Mouse (Mus musculus) liver, postnatal 0 days (tissue): Measurements from ENCODE around the gene Apela. TPM values are rescaled to one million over a fixed set of nuclear protein-coding genes. Genes with fewer than 3 reads are reported as not detected.
A peak's percentile ranks its signal among the peaks of the same experiment; 100 is the strongest.
"Not testable (repeated sequence)": the region's sequence is repeated elsewhere in the genome, so short reads cannot be mapped to it uniquely, and the experiment has no call there.

Experiments used
- ATAC-seq: fragments of 200-750 bp; cut with Nextera tagmentation; 2 replicates; pipeline ENCODE4 v1.8.0; 2017; ENCODE audit warnings: mild to moderate bottlenecking, moderate library complexity
- DNase-seq: peaks from one replicate; pipeline ENCODE4 v3.0.0-alpha.2; 2016
- H3K27ac ChIP-seq: fragments of 300-500 bp; sonication (generic); 2 replicates; pipeline ENCODE4 v1.5.1; 2014; ENCODE audit warnings: antibody characterized with exemption, moderate library complexity, mild to moderate bottlenecking, low read depth
- H3K27me3 ChIP-seq: fragments of 300-500 bp; sonication (generic); 2 replicates; pipeline ENCODE4 v1.6.1; 2014; ENCODE audit warnings: low read length, control low read depth, mixed read lengths; ENCODE audit not compliant: insufficient read depth
- H3K36me3 ChIP-seq: fragments of 300-500 bp; sonication (generic); replicated peaks from 2 replicates; pipeline ENCODE4 v1.6.1; 2014; ENCODE audit warnings: mild to moderate bottlenecking, control low read depth, low read length, moderate library complexity, mixed read lengths; ENCODE audit not compliant: insufficient read depth
- H3K4me1 ChIP-seq: fragments of 300-500 bp; sonication (generic); 2 replicates; pipeline ENCODE4 v1.6.1; 2014; ENCODE audit warnings: antibody characterized with exemption, mild to moderate bottlenecking, control low read depth; ENCODE audit not compliant: insufficient read depth
- H3K4me2 ChIP-seq: fragments of 300-500 bp; sonication (generic); 2 replicates; pipeline ENCODE4 v1.6.1; 2014; ENCODE audit warnings: low read depth, mild to moderate bottlenecking, low read length, moderate library complexity, mixed read lengths
- H3K4me3 ChIP-seq: fragments of 300-500 bp; sonication (generic); 2 replicates; pipeline ENCODE4 v1.5.1; 2014; ENCODE audit warnings: low read depth, low read length
- H3K9ac ChIP-seq: fragments of 300-500 bp; sonication (generic); replicated peaks from 2 replicates; pipeline ENCODE4 v1.6.1; 2014; ENCODE audit warnings: mild to moderate bottlenecking, moderate library complexity
- H3K9me3 ChIP-seq: fragments of 300-500 bp; sonication (generic); 2 replicates; pipeline ENCODE4 v1.6.1; 2016; ENCODE audit warnings: mild to moderate bottlenecking, control low read depth, low read length, mixed read lengths
- CTCF ChIP-seq: sonication (generic); IDR thresholded peaks from 2 replicates; pipeline ENCODE4 v1.5.1; 2016; ENCODE audit warnings: antibody characterized with exemption, low read depth
- EP300 ChIP-seq: IDR thresholded peaks from 2 replicates; pipeline ENCODE4 v1.6.1; 2016; ENCODE audit warnings: antibody characterized with exemption, low read depth, mild to moderate bottlenecking
- WGBS: fragments of 180-500 bp; shearing (Covaris S2); extraction: QIAGEN DNeasy Blood & Tissue Kit; methylation state at CpG from one replicate; pipeline ENCODE4 v1.1.7; 2014; ENCODE audit not compliant: insufficient replicate concordance; 5-methylcytosine and 5-hydroxymethylcytosine counted together
- polyA plus RNA-seq: library from polyadenylated mRNA; unstranded; fragments of >200 nt; fragmentation: Nextera tagmentation; extraction: Ambion mirVana; gene quantifications from 2 replicates; pipeline ENCODE4 v1.2.1, GENCODE M21; 2015

Apela gene
- polyA plus RNA-seq, 1 experiment from 2014 or later: 0.46 TPM

DNA sequence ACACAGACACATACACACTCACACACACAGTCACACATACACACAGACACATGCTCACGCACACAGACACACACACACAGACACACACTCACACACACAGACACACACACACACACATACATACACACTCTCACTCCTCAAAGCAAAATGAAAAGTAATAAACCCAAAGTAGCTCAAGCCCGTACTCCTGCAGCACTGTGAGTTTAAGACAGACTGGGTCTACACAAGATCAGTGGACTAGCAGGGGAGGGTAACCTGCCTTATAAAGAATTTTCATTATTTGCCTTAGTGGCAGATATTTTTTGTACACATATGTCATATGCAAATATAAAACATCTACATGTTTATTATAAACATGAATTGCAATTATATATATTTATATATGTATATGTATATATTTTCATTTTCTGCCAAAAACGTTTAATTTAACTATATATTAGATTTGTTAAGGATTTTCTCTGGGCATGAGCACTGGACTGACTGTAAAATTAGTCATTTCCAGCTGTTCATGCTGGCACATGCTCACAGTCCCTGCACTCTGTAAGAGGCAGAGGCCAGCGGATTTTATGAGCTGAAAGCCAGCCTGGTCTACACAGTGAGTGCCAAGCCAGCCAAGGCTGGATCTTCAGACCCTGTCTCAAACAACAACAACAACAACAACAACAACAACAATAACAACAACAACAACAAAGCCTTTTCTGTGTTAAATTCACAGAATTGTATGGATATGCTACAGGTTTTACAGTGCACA lies 6.2 kb downstream of the Apela start:
- Histone ChIP-seq H3K9me3 (no peaks in the 10 kb centered on the region), H3K9ac (no peak overlapping the region), H3K4me1 (no peaks in the 10 kb centered on the region), H3K27me3 (no peaks in the 10 kb centered on the region), H3K27ac (no peak overlapping the region), H3K4me3 (no peak overlapping the region), H3K36me3 (no peaks in the 10 kb centered on the region), H3K4me2 (no peak overlapping the region)
- WGBS: 74% methylated on average over 4 of the region's 4 CpGs
- ATAC-seq (no peak), DNase-seq (no peak)
- TF ChIP-seq CTCF (no peak), EP300 (no peak)

DNA sequence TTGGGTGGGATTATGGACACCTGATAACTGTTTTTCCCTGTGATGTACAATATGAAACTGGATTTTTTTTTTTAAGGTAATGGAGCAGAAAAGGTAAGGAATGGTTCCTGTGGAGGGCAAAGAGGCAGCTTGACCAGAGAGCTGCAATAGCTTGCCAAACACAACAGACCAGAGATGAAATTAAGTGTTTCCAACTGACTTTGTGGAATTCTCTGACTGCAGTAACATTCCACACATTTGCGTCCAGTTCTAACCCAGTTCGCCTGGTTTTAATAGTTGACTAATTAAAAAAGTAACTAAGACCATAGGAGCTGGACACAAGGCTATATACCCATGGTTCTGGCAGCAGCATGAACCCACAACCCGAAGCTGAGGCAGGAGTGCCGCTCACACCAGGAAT lies 7.4 kb downstream of the Apela start:
- no peak for ATAC-seq
- no peaks in the 10 kb centered on the region for H3K27me3 ChIP-seq
- DNase-seq: no peak
- no peak overlapping the region for H3K4me2 ChIP-seq
- H3K4me1 ChIP-seq: no peaks in the 10 kb centered on the region
- no peak overlapping the region for H3K27ac ChIP-seq
- WGBS: 66% methylated on average over 4 of the region's 4 CpGs
- no peak overlapping the region for H3K9ac ChIP-seq
- TF ChIP-seq EP300: no peak
- TF ChIP-seq CTCF: no peak
- no peaks in the 10 kb centered on the region for H3K9me3 ChIP-seq
- no peak overlapping the region for H3K4me3 ChIP-seq
- H3K36me3 ChIP-seq: no peaks in the 10 kb centered on the region

DNA sequence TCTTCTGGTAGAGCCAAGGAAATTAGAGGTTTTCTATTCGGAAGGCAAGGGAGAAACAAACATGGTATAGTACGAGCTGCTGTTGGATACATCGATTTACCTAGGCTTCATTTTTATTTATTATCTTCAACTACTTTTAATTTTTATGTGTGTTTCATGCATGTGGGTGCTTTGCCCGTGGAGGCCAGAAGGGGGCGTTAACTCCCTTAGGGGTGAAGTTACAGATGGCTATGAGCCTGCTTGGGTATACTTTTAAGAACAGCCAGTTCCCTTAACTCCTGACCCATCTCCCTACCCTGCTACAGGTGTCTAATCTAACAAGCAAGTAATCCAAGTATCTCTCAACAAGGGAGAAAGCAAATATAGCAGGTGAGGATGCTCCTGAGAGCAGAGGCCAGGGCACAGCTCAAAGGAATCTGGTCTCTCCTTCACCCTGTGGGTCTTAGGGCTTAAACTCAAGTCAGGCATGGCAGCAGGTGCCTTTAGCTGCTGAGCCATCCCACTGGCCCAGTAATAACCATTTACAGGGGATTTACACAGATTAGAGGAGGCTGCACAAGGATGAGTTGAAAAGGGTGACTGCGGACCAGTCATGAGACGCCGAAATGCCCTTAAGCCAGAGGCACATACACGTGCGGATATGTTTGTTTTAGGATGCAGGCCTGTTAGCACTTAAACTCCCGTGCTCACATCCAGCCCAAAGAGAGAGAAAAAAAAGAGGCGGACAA lies 8.0 kb downstream of the Apela start:
- Histone ChIP-seq H3K4me1 (no peaks in the 10 kb centered on the region), H3K4me2 (no peak overlapping the region)
- 75% methylated on average over 12 of the region's 12 CpGs for WGBS

DNA sequence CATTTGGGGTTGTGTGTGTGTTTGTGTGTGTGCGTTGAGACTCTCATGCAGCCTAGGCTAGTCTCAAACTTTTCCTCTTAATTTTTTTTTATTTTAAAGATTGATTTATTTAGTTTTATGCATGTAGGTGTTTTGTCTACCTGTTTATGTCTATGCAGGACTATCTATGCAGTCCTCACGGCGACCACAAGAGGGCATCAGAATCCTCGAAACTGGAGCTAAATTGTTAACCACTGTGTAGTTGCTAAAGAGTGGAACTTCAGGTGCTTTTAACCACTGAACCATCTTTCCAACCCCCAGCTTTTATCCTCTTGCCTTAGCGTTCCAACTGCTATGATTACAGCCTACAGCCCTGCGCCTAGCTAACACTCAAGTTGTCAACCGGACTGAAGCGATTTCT lies 14.7 kb downstream of the Apela start:
- DNase-seq: peak; percentile 64
- H3K27me3 ChIP-seq: no peaks in the 10 kb centered on the region
- H3K36me3 ChIP-seq: no peaks in the 10 kb centered on the region
- WGBS: 47% methylated on average over 8 of the region's 8 CpGs
- ATAC-seq: no peak
- H3K9me3 ChIP-seq: no peaks in the 10 kb centered on the region
- H3K27ac ChIP-seq: no peak overlapping the region
- H3K4me1 ChIP-seq: no peaks in the 10 kb centered on the region
- H3K4me3 ChIP-seq: no peak overlapping the region
- H3K9ac ChIP-seq: no peak overlapping the region
- H3K4me2 ChIP-seq: no peak overlapping the region
- TF ChIP-seq CTCF: peak; percentile 73
- no peak for TF ChIP-seq EP300

More for the DNA sequence above, 8.0 kb downstream of the Apela start:
- no peaks in the 10 kb centered on the region for H3K9me3 ChIP-seq
- no peak overlapping the region for H3K4me3 ChIP-seq
- no peak for ATAC-seq
- DNase-seq: no peak
- H3K27me3 ChIP-seq: no peaks in the 10 kb centered on the region
- H3K9ac ChIP-seq: no peak overlapping the region
- no peak overlapping the region for H3K27ac ChIP-seq
- no peaks in the 10 kb centered on the region for H3K36me3 ChIP-seq
- TF ChIP-seq EP300: no peak
- TF ChIP-seq CTCF: no peak

DNA sequence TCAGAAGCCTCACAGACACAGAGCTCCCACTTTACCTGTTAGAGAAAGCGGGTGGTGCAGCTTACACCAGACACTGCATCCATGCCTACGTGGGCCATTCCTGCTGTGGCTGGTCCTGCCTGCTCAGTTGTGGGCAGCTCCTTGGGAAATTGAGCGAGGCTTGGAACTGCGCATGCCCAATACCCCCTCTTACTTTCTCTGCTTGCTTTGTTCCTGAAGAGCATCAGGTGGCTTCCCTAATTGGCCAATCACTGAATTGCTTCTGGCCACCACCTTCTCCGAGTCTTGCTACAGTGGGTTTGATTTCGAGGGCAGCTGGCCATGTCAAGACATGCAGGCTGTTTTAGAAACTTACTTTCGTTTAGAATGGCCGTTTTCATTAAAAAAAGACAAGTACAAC lies 18.7 kb downstream of the Apela start, which contains the start of the genes Trim61 and Trim60:
Gene Trim61 (minus strand): TSS at position 101 of the 400 bp plus-strand sequence.
Gene Trim60 (minus strand): TSS at position 162 of the 400 bp plus-strand sequence.
- Histone ChIP-seq H3K27me3 (no peaks in the 10 kb centered on the region), H3K4me2 (no peak within 1 kb of the TSS), H3K9me3 (no peaks in the 10 kb centered on the region), H3K27ac (no peak within 1 kb of the TSS), H3K9ac (no peak within 1 kb of the TSS), H3K4me3 (no peak within 1 kb of the TSS), H3K36me3 (no peaks in the 10 kb centered on the region), H3K4me1 (no peaks in the 10 kb centered on the region)
- no peak for ATAC-seq
- DNase-seq: no peak
- 77% methylated on average over 8 of the region's 8 CpGs for WGBS
- TF ChIP-seq CTCF: no peak
- no peak for TF ChIP-seq EP300

DNA sequence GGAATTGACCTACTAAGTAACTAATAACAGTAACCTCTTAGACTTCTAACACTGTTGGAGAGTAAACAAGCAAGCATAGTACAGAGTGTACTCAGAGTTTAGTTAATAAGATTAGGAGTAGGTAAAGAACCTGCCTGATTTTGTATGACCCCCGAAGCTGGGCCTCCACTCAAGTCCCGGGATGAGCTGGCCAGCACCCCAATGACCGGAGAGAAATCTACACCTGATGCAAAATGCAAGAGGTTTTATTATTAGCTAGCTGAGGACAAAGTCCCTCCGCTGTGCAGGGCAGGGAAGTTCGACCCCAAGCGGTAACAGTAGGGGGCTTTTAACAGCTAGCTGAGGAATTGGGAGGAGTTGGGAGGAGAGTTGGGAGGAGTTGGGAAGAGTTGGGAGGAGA lies 29.5 kb downstream of the Apela start:
- not testable (repeated sequence) for H3K27ac ChIP-seq, H3K9ac ChIP-seq, ATAC-seq, H3K9me3 ChIP-seq, H3K27me3 ChIP-seq, H3K4me1 ChIP-seq, H3K4me2 ChIP-seq, H3K36me3 ChIP-seq, H3K4me3 ChIP-seq, DNase-seq
- WGBS: 74% methylated on average over 6 of the region's 6 CpGs
